Mouse (Mus musculus) CH12.LX (cell line): ENCODE measurements around the gene Plcb1. TPM values are rescaled to one million over a fixed set of nuclear protein-coding genes. Genes with fewer than 3 reads are reported as not detected.

Source experiments
- DNase-seq: peaks from one replicate; pipeline ENCODE4 v3.0.0-alpha.2; 2013; ENCODE audit errors: extremely low read depth
- H3K27ac ChIP-seq: 2 replicates; pipeline ENCODE4 v1.5.1; 2012; ENCODE audit warnings: low read depth, mild to moderate bottlenecking, control low read depth, moderate library complexity; ENCODE audit not compliant: insufficient read depth
- H3K27me3 ChIP-seq: replicated peaks from 2 replicates; pipeline ENCODE3; 2012; ENCODE audit warnings: inconsistent platforms
- H3K36me3 ChIP-seq, 2 experiments: replicated peaks in 1 of 2; 2 replicates each; pipeline versions ENCODE3 to v1.6.1; 2012; ENCODE audit warnings: inconsistent platforms in 1 of 2, low read length in 1 of 2, mild to moderate bottlenecking in 1 of 2, mixed read lengths in 1 of 2, moderate library complexity in 1 of 2; ENCODE audit not compliant: control insufficient read depth in 1 of 2, insufficient read depth in 1 of 2
- H3K4me1 ChIP-seq, 2 experiments: 2 replicates each; pipeline ENCODE4 v1.6.1; 2012; ENCODE audit warnings: inconsistent platforms in 1 of 2, moderate library complexity in 1 of 2; ENCODE audit not compliant: insufficient read depth in 2 of 2, control insufficient read depth in 1 of 2
- H3K4me2 ChIP-seq: 2 replicates; pipeline ENCODE4 v1.6.1; 2012; ENCODE audit warnings: low read depth, mild to moderate bottlenecking, control low read depth; ENCODE audit not compliant: poor library complexity, insufficient read depth, severe bottlenecking
- H3K4me3 ChIP-seq, 3 experiments: fragments of 150-350 bp in 1 of 3; sonication (generic) in 1 of 3; replicated peaks in 1 of 3; 2 replicates each; pipeline versions ENCODE3 to v1.5.1; 2011 to 2012; ENCODE audit warnings: low read depth in 2 of 3, low read length in 2 of 3, mild to moderate bottlenecking in 2 of 3, moderate library complexity in 2 of 3, control low read depth in 1 of 3, improper control_type of control experiment in 1 of 3, inconsistent platforms in 1 of 3, mixed read lengths in 1 of 3; ENCODE audit not compliant: poor library complexity in 1 of 3
- H3K79me2 ChIP-seq: replicated peaks from 2 replicates; pipeline ENCODE4 v1.6.1; 2012; ENCODE audit warnings: mild to moderate bottlenecking, moderate library complexity; ENCODE audit not compliant: control insufficient read depth, poor library complexity, insufficient read depth, severe bottlenecking; ENCODE audit errors: extremely low read depth
- H3K9ac ChIP-seq: 2 replicates; pipeline ENCODE4 v1.6.1; 2012; ENCODE audit warnings: low read depth, mild to moderate bottlenecking, control low read depth, moderate library complexity; ENCODE audit not compliant: insufficient read depth
- H3K9me3 ChIP-seq: replicated peaks from 2 replicates; pipeline ENCODE3; 2012; ENCODE audit warnings: low read length, inconsistent platforms, mixed read lengths
- BHLHE40 ChIP-seq: IDR thresholded peaks from 2 replicates; pipeline ENCODE4 v1.6.1; 2011; ENCODE audit warnings: mild to moderate bottlenecking, low read depth, low read length, improper control_type of control experiment
- CHD2 ChIP-seq: IDR thresholded peaks from 2 replicates; pipeline ENCODE4 v1.6.1; 2011; ENCODE audit warnings: low read length, improper control_type of control experiment
- E2F4 ChIP-seq: IDR thresholded peaks from 2 replicates; pipeline ENCODE4 v1.6.1; 2011; ENCODE audit warnings: low read depth, low read length, improper control_type of control experiment; ENCODE audit not compliant: insufficient replicate concordance
- EP300 ChIP-seq: IDR thresholded peaks from 2 replicates; pipeline ENCODE4 v1.6.1; 2011; ENCODE audit warnings: low read length, improper control_type of control experiment
- GABPA ChIP-seq: IDR thresholded peaks from 2 replicates; pipeline ENCODE4 v1.6.1; 2012; ENCODE audit warnings: low read depth, low read length, improper control_type of control experiment, inconsistent platforms; ENCODE audit not compliant: insufficient replicate concordance
- HCFC1 ChIP-seq: IDR thresholded peaks from 2 replicates; pipeline ENCODE4 v1.6.1; 2012; ENCODE audit warnings: low read depth, mild to moderate bottlenecking, inconsistent platforms, low read length, improper control_type of control experiment
- IRF4 ChIP-seq: IDR thresholded peaks from 2 replicates; pipeline ENCODE4 v1.6.1; 2014; ENCODE audit warnings: low read depth, mild to moderate bottlenecking, inconsistent platforms, low read length, improper control_type of control experiment
- JUN ChIP-seq: IDR thresholded peaks from 2 replicates; pipeline ENCODE4 v1.6.1; 2011; ENCODE audit warnings: low read depth, mild to moderate bottlenecking, low read length, improper control_type of control experiment, moderate library complexity; ENCODE audit not compliant: insufficient read depth
- JUND ChIP-seq: conservative IDR thresholded peaks from 2 replicates; pipeline ENCODE4 v1.6.1; 2011; ENCODE audit warnings: low read depth, low read length, improper control_type of control experiment
- MAFK ChIP-seq: IDR thresholded peaks from 2 replicates; pipeline ENCODE4 v1.6.1; 2011; ENCODE audit warnings: low read length, improper control_type of control experiment; ENCODE audit not compliant: insufficient replicate concordance
- MEF2A ChIP-seq: IDR thresholded peaks from 2 replicates; pipeline ENCODE4 v1.6.1; 2014; ENCODE audit warnings: low read depth, mild to moderate bottlenecking, inconsistent platforms, low read length, improper control_type of control experiment, borderline replicate concordance
- RAD21 ChIP-seq: IDR thresholded peaks from 2 replicates; pipeline ENCODE4 v1.6.1; 2011; ENCODE audit warnings: low read depth, mild to moderate bottlenecking, low read length, improper control_type of control experiment, moderate library complexity
- SMC3 ChIP-seq: IDR thresholded peaks from 2 replicates; pipeline ENCODE4 v1.6.1; 2011; ENCODE audit warnings: low read depth, low read length, improper control_type of control experiment
- TCF12 ChIP-seq: IDR thresholded peaks from 2 replicates; pipeline ENCODE4 v1.6.1; 2014; ENCODE audit warnings: low read depth, mild to moderate bottlenecking, inconsistent platforms, low read length, improper control_type of control experiment
- USF1 ChIP-seq: IDR thresholded peaks from 2 replicates; pipeline ENCODE4 v1.6.1; 2014; ENCODE audit warnings: low read depth, mild to moderate bottlenecking, inconsistent platforms, low read length, improper control_type of control experiment
- ZC3H11A ChIP-seq: IDR thresholded peaks from 2 replicates; pipeline ENCODE4 v1.6.1; 2012; ENCODE audit warnings: low read depth, mild to moderate bottlenecking, inconsistent platforms, low read length, improper control_type of control experiment
- ZKSCAN1 ChIP-seq: IDR thresholded peaks from 2 replicates; pipeline ENCODE4 v1.6.1; 2012; ENCODE audit warnings: low read depth, inconsistent platforms, low read length, improper control_type of control experiment, borderline replicate concordance
- ZMIZ1 ChIP-seq: IDR thresholded peaks from 2 replicates; pipeline ENCODE4 v1.6.1; 2012; ENCODE audit warnings: low read depth, mild to moderate bottlenecking, inconsistent platforms, low read length, improper control_type of control experiment
- ZNF384 ChIP-seq: IDR thresholded peaks from 2 replicates; pipeline ENCODE4 v1.6.1; 2012; ENCODE audit warnings: low read depth, low read length, improper control_type of control experiment, inconsistent platforms
- dilution Hi-C: fragments of 300-500 bp; cut with MboI; formaldehyde crosslinking; loops from 2 replicates; pipeline ENCODE4 v1.14.3; 2020; ENCODE audit warnings: low sequenced_read_pairs; ENCODE audit not compliant: extremely low pct_unique_long_range_greater_than_20kb, extremely low pct_ligation_motif_present
- in situ Hi-C: fragments of 300-500 bp; cut with MboI; formaldehyde crosslinking; loops from 3 replicates; pipeline ENCODE4 v1.14.3; 2019; ENCODE audit warnings: low sequenced_read_pairs, low pct_ligation_motif_present, low pct_unique_long_range_greater_than_20kb, mixed read lengths
- polyA plus RNA-seq: library from polyadenylated mRNA; unstranded; fragments of >175 nt; gene quantifications from 2 replicates; pipeline ENCODE4 v1.2.1, GENCODE M21; 2012; ENCODE audit warnings: low read depth; ENCODE audit not compliant: insufficient read length
- total RNA-seq, 2 experiments: library from RNA; depleted of rRNA; stranded (reverse); fragments of 300-350 nt in 1 of 2; fragments of >200 nt in 1 of 2; gene quantifications; 2 replicates each; pipeline ENCODE4 v1.2.3; 2012 to 2014

Plcb1 gene
- total and polyA plus RNA-seq, 3 experiments: not detected

GRCm38 (mm10) chr2:135283783-135284182, 497.9 kb downstream of the Plcb1 start:
- Histone ChIP-seq H3K79me2 (no peaks in the 10 kb centered on the region), H3K36me3 (no peaks in the 10 kb centered on the region), H3K4me1 (no peaks in the 10 kb centered on the region), H3K9me3 (peaks cover 49% of the 10 kb centered on the region), H3K9ac (no peak overlapping the region), H3K27me3 (no peaks in the 10 kb centered on the region), H3K4me3 (no peak overlapping the region), H3K27ac (no peak overlapping the region), H3K4me2 (no peak overlapping the region)
- dilution Hi-C loops (no loop called here), in situ Hi-C loops (no loop called here)
- TF ChIP-seq EP300: no peak
- TF ChIP-seq GABPA: no peak
- no peak for TF ChIP-seq ZMIZ1
- TF ChIP-seq HCFC1: no peak
- TF ChIP-seq ZKSCAN1: no peak
- no peak for TF ChIP-seq RAD21
- no peak for TF ChIP-seq MEF2A
- no peak for TF ChIP-seq JUN
- no peak for TF ChIP-seq BHLHE40
- TF ChIP-seq MAFK: no peak
- TF ChIP-seq IRF4: no peak
- no peak for TF ChIP-seq TCF12
- no peak for DNase-seq

DNA sequence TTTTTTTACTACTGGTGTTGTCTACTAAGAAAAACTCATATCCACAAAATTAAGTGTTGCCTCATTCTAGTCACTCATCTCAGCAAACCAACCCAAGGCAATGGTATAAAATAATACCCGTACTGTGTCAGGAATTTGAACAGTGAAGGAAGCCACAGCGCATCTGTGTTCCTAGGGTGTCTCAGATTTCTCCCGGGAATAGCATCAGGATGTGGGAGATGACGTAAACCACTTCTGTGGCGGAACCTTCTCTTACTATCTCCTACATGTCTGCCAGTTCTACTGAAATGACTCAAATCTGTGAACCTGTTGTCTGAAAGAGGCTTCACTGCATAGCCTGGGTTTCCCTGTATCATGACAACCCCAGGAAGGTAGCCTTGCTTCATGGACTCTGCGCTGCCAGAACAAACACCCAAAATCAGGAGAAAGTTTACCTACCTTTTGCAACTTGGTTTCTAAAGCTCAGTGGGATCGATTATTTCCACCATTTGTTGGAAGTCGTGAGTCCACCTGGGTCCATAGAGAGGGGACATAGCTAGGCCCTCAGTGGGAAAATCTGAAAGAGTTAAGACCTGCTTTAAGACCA, 510.4 kb downstream of the Plcb1 start:
- Histone ChIP-seq H3K4me1 (no peaks in the 10 kb centered on the region), H3K79me2 (no peaks in the 10 kb centered on the region), H3K4me3 (no peak overlapping the region), H3K9me3 (peaks cover 39% of the 10 kb centered on the region), H3K9ac (no peak overlapping the region), H3K27me3 (no peaks in the 10 kb centered on the region), H3K4me2 (no peak overlapping the region), H3K36me3 (no peaks in the 10 kb centered on the region), H3K27ac (no peak overlapping the region)
- no peak for TF ChIP-seq ZC3H11A
- TF ChIP-seq USF1: no peak
- no peak for TF ChIP-seq SMC3
- TF ChIP-seq CHD2: no peak
- TF ChIP-seq JUND: no peak
- TF ChIP-seq MEF2A: no peak
- no peak for TF ChIP-seq ZNF384
- no peak for TF ChIP-seq RAD21
- no peak for TF ChIP-seq E2F4
- in situ Hi-C loops: no loop called here
- dilution Hi-C loops: no loop called here
- DNase-seq: no peak
